Mouse (Mus musculus): ENCODE data around the gene Ndrg3. TPM values are rescaled to one million over a fixed set of nuclear protein-coding genes. Genes with fewer than 3 reads are reported as not detected.
A peak's percentile ranks its signal among the peaks of the same experiment; 100 is the strongest.

The Ndrg3 gene
- polyA plus RNA-seq, 1 experiment from 2014 or later, result 141 TPM

GRCm38 (mm10) chr2:157019228-157019627, 27.4 kb upstream of the Ndrg3 start:
- WGBS, result 65% methylated on average over 4 of the region's 4 CpGs
- no peak overlapping the region for H3K27ac ChIP-seq (replicated peaks)
- H3K4me1 ChIP-seq (replicated peaks), result no peaks in the 10 kb centered on the region
- H3K9ac ChIP-seq, result no peak overlapping the region
- H3K27me3 ChIP-seq, result no peaks in the 10 kb centered on the region
- H3K4me2 ChIP-seq, result no peak overlapping the region
- H3K9me3 ChIP-seq, result no peaks in the 10 kb centered on the region
- H3K36me3 ChIP-seq, result peaks cover 95% of the 10 kb centered on the region
- no peak overlapping the region for H3K4me3 ChIP-seq
- no peak for ATAC-seq (ENCODE audit: low FRiP score, low read depth)

GRCm38 (mm10) chr2:157016529-157017270, 24.8 kb upstream of the Ndrg3 start:
- peaks cover 76% of the 10 kb centered on the region for H3K36me3 ChIP-seq
- WGBS, result 86% methylated on average over 18 of the region's 18 CpGs
- no peak for ATAC-seq (ENCODE audit: low FRiP score, low read depth)
- H3K9me3 ChIP-seq, result no peaks in the 10 kb centered on the region
- no peak overlapping the region for H3K4me3 ChIP-seq
- H3K9ac ChIP-seq, result no peak overlapping the region
- H3K4me2 ChIP-seq, result no peak overlapping the region
- no peaks in the 10 kb centered on the region for H3K4me1 ChIP-seq (replicated peaks)
- no peaks in the 10 kb centered on the region for H3K27me3 ChIP-seq
- H3K27ac ChIP-seq (replicated peaks), result no peak overlapping the region

- H3K9ac ChIP-seq, result no peak overlapping the region
- H3K4me2 ChIP-seq, result no peak overlapping the region
- H3K27me3 ChIP-seq, result no peaks in the 10 kb centered on the region
- peaks cover 3% of the 10 kb centered on the region for H3K4me1 ChIP-seq (replicated peaks)
- H3K36me3 ChIP-seq, result peaks cover 38% of the 10 kb centered on the region
- no peak overlapping the region for H3K27ac ChIP-seq (replicated peaks)
- WGBS, result 92% methylated on average over 6 of the region's 6 CpGs
- no peak for ATAC-seq (ENCODE audit: low FRiP score, low read depth)
- H3K9me3 ChIP-seq, result no peaks in the 10 kb centered on the region
- H3K4me3 ChIP-seq, result no peak overlapping the region
Measured at GRCm38 (mm10) chr2:157012341-157012740, 20.5 kb upstream of the Ndrg3 start.

- peaks cover 16% of the 10 kb centered on the region for H3K4me1 ChIP-seq (replicated peaks)
- no peaks in the 10 kb centered on the region for H3K27me3 ChIP-seq
- no peak for ATAC-seq (ENCODE audit: low FRiP score, low read depth)
- no peak overlapping the region for H3K27ac ChIP-seq (replicated peaks)
- peaks cover 23% of the 10 kb centered on the region for H3K36me3 ChIP-seq
- no peak overlapping the region for H3K9ac ChIP-seq
- no peaks in the 10 kb centered on the region for H3K9me3 ChIP-seq
- no peak overlapping the region for H3K4me2 ChIP-seq
- 50% methylated on average over 10 of the region's 11 CpGs for WGBS
- no peak overlapping the region for H3K4me3 ChIP-seq
Measured at GRCm38 (mm10) chr2:157010634-157011310, 18.9 kb upstream of the Ndrg3 start.

- Histone ChIP-seq H3K4me2 (no peak overlapping the region), H3K4me1 (replicated peaks) (peaks cover 17% of the 10 kb centered on the region), H3K9ac (no peak overlapping the region), H3K27me3 (no peaks in the 10 kb centered on the region), H3K4me3 (no peak overlapping the region), H3K9me3 (no peaks in the 10 kb centered on the region), H3K36me3 (peaks cover 17% of the 10 kb centered on the region), H3K27ac (replicated peaks) (no peak overlapping the region)
- ATAC-seq (ENCODE audit: low FRiP score, low read depth), result no peak
Measured at GRCm38 (mm10) chr2:157010121-157010520, 18.3 kb upstream of the Ndrg3 start.

GRCm38 (mm10) chr2:157008509-157008908, 16.7 kb upstream of the Ndrg3 start:
- Histone ChIP-seq H3K4me1 (replicated peaks) (peaks cover 17% of the 10 kb centered on the region), H3K9ac (no peak overlapping the region), H3K4me3 (no peak overlapping the region), H3K27me3 (no peaks in the 10 kb centered on the region), H3K27ac (replicated peaks) (no peak overlapping the region), H3K36me3 (peaks cover 8% of the 10 kb centered on the region), H3K4me2 (no peak overlapping the region), H3K9me3 (no peaks in the 10 kb centered on the region)
- no peak for ATAC-seq (ENCODE audit: low FRiP score, low read depth)

GRCm38 (mm10) chr2:157007234-157007596, 15.4 kb upstream of the Ndrg3 start:
- peak overlapping the region; percentile 59 for H3K4me3 ChIP-seq

GRCm38 (mm10) chr2:157006511-157007233, 14.8 kb upstream of the Ndrg3 start, which contains the start of gene Dsn1:
Gene Dsn1, minus strand, starts transcription at chr2:157007154.
- Histone ChIP-seq H3K4me3 (peak within 1 kb of the TSS; percentile 59), H3K4me1 (replicated peaks) (peaks cover 17% of the 10 kb centered on the region), H3K36me3 (0 out of 2 replicates have a peak, but pooled peaks cover 4% of the 10 kb centered on the region), H3K9ac (peak within 1 kb of the TSS; percentile 52), H3K27me3 (no peaks in the 10 kb centered on the region), H3K9me3 (no peaks in the 10 kb centered on the region), H3K4me2 (peak within 1 kb of the TSS; percentile 91), H3K27ac (replicated peaks) (peak within 1 kb of the TSS; percentile 79)
- under 1% methylated on average over 52 of the region's 56 CpGs for WGBS
- ATAC-seq (ENCODE audit: low FRiP score, low read depth), result peak; percentile 86

More at GRCm38 (mm10) chr2:157007234-157007596, 15.4 kb upstream of the Ndrg3 start:
- Histone ChIP-seq H3K9me3 (no peaks in the 10 kb centered on the region), H3K4me2 (peak overlapping the region; percentile 91), H3K9ac (peak overlapping the region; percentile 52), H3K27ac (replicated peaks) (peak overlapping the region; percentile 79), H3K36me3 (0 out of 2 replicates have a peak, but pooled peaks cover 4% of the 10 kb centered on the region), H3K4me1 (replicated peaks) (peaks cover 17% of the 10 kb centered on the region), H3K27me3 (no peaks in the 10 kb centered on the region)
- ATAC-seq (ENCODE audit: low FRiP score, low read depth), result peak; percentile 60; the same call in 1 of the 2 replicates
- WGBS, result 24% methylated on average over 5 of the region's 5 CpGs

- Histone ChIP-seq H3K27ac (replicated peaks) (no peak overlapping the region), H3K36me3 (no peaks in the 10 kb centered on the region), H3K9ac (no peak overlapping the region), H3K4me2 (no peak overlapping the region), H3K4me1 (replicated peaks) (peaks cover 14% of the 10 kb centered on the region), H3K4me3 (no peak overlapping the region), H3K27me3 (no peaks in the 10 kb centered on the region), H3K9me3 (no peaks in the 10 kb centered on the region)
- 96% methylated on average over 4 of the region's 4 CpGs for WGBS
- no peak for ATAC-seq (ENCODE audit: low FRiP score, low read depth)
Measured at GRCm38 (mm10) chr2:157002321-157002720, 10.5 kb upstream of the Ndrg3 start.

GRCm38 (mm10) chr2:156998263-156998662, 6.4 kb upstream of the Ndrg3 start:
- 85% methylated on average over 5 of the region's 5 CpGs for WGBS
- Histone ChIP-seq H3K4me3 (no peak overlapping the region), H3K4me2 (no peak overlapping the region), H3K36me3 (no peaks in the 10 kb centered on the region), H3K4me1 (replicated peaks) (no peaks in the 10 kb centered on the region), H3K27me3 (no peaks in the 10 kb centered on the region), H3K9ac (no peak overlapping the region), H3K9me3 (no peaks in the 10 kb centered on the region), H3K27ac (replicated peaks) (no peak overlapping the region)
- no peak for ATAC-seq (ENCODE audit: low FRiP score, low read depth)

GRCm38 (mm10) chr2:156996576-156996975, 4.7 kb upstream of the Ndrg3 start:
- WGBS, result 62% methylated on average over 6 of the region's 6 CpGs
- no peaks in the 10 kb centered on the region for H3K9me3 ChIP-seq

More at GRCm38 (mm10) chr2:156996576-156996975, 4.7 kb upstream of the Ndrg3 start:
- Histone ChIP-seq H3K9ac (no peak overlapping the region), H3K36me3 (no peaks in the 10 kb centered on the region), H3K4me3 (no peak overlapping the region), H3K27me3 (no peaks in the 10 kb centered on the region), H3K4me1 (replicated peaks) (no peaks in the 10 kb centered on the region), H3K27ac (replicated peaks) (no peak overlapping the region), H3K4me2 (no peak overlapping the region)
- ATAC-seq (ENCODE audit: low FRiP score, low read depth), result no peak
